Mouse (Mus musculus) hindbrain, postnatal 0 days (tissue): ENCODE measurements around the gene Dnmt3a. TPM values are rescaled to one million over a fixed set of nuclear protein-coding genes. Genes with fewer than 3 reads are reported as not detected.
"Not testable (repeated sequence)": the region's sequence is repeated elsewhere in the genome, so short reads cannot be mapped to it uniquely, and the experiment has no call there.

ENCODE experiments used
- ATAC-seq: fragments of 200-750 bp; cut with Nextera tagmentation; 2 replicates; pipeline ENCODE4 v1.8.0; 2017; ENCODE audit warnings: mild to moderate bottlenecking, moderate TSS enrichment, moderate library complexity
- DNase-seq: peaks from one replicate; pipeline ENCODE4 v3.0.0-alpha.2; 2015; ENCODE audit warnings: low spot score
- H3K27ac ChIP-seq: fragments of 300-500 bp; sonication (generic); 2 replicates; pipeline ENCODE4 v1.5.1; 2014; ENCODE audit warnings: mild to moderate bottlenecking
- H3K27me3 ChIP-seq: fragments of 300-500 bp; sonication (generic); 2 replicates; pipeline ENCODE4 v1.6.1; 2014; ENCODE audit warnings: low read length, mixed read lengths; ENCODE audit not compliant: insufficient read depth
- H3K36me3 ChIP-seq: fragments of 300-500 bp; sonication (generic); 2 replicates; pipeline ENCODE4 v1.6.1; 2014; ENCODE audit warnings: low read length, mixed read lengths; ENCODE audit not compliant: insufficient read depth
- H3K4me1 ChIP-seq: fragments of 300-500 bp; sonication (generic); 2 replicates; pipeline ENCODE4 v1.6.1; 2014; ENCODE audit warnings: antibody characterized with exemption, low read length, mixed read lengths; ENCODE audit not compliant: insufficient read depth
- H3K4me2 ChIP-seq: fragments of 300-500 bp; sonication (generic); 2 replicates; pipeline ENCODE4 v1.6.1; 2014; ENCODE audit warnings: low read depth, mild to moderate bottlenecking, low read length, moderate library complexity, mixed read lengths
- H3K4me3 ChIP-seq: fragments of 300-500 bp; sonication (generic); 2 replicates; pipeline ENCODE4 v1.5.1; 2014; ENCODE audit warnings: low read length
- H3K9ac ChIP-seq: fragments of 300-500 bp; sonication (generic); replicated peaks from 2 replicates; pipeline ENCODE4 v1.6.1; 2014; ENCODE audit warnings: mild to moderate bottlenecking, low read length, moderate library complexity, mixed read lengths
- H3K9me3 ChIP-seq: fragments of 300-500 bp; sonication (generic); 2 replicates; pipeline ENCODE4 v1.6.1; 2016; ENCODE audit warnings: low read length, mixed read lengths
- CTCF ChIP-seq: IDR thresholded peaks from 2 replicates; pipeline ENCODE4 v1.5.1; 2016; ENCODE audit warnings: antibody characterized with exemption, control low read depth, low read depth
- WGBS: fragments of 180-500 bp; shearing (Covaris S2); extraction: QIAGEN DNeasy Blood & Tissue Kit; methylation state at CpG from one replicate; pipeline ENCODE4 v1.1.7; 2014; 5-methylcytosine and 5-hydroxymethylcytosine counted together
- polyA plus RNA-seq: library from polyadenylated mRNA; unstranded; fragments of >200 nt; fragmentation: Nextera tagmentation; extraction: Ambion mirVana; gene quantifications from 2 replicates; pipeline ENCODE4 v1.2.1, GENCODE M21; 2015
- total RNA-seq: library from RNA; depleted of rRNA; stranded (reverse); fragments of >200 nt; gene quantifications from 2 replicates; pipeline ENCODE4 v1.2.3, GENCODE M21; 2014

Gene Dnmt3a
- total and polyA plus RNA-seq, 2 experiments from 2014 or later, result 81.8 to 134 TPM

- DNase-seq (no peak), ATAC-seq (no peak)
- Histone ChIP-seq H3K27ac (no peak overlapping the region), H3K36me3 (no peaks in the 10 kb centered on the region), H3K4me2 (no peak overlapping the region), H3K9me3 (no peaks in the 10 kb centered on the region), H3K27me3 (no peaks in the 10 kb centered on the region), H3K9ac (no peak overlapping the region), H3K4me1 (no peaks in the 10 kb centered on the region), H3K4me3 (no peak overlapping the region)
- 83% methylated on average over 3 of the region's 3 CpGs for WGBS
- no peak for TF ChIP-seq CTCF
Observed at GRCm38 (mm10) chr12:3915852-3916251, 110.0 kb downstream of the Dnmt3a start.

GRCm38 (mm10) chr12:3917668-3918341, 112.0 kb downstream of the Dnmt3a start:
- no peaks in the 10 kb centered on the region for H3K27me3 ChIP-seq
- no peaks in the 10 kb centered on the region for H3K4me1 ChIP-seq
- ATAC-seq, result peak; percentile 58
- TF ChIP-seq CTCF, result no peak
- H3K27ac ChIP-seq, result no peak overlapping the region
- no peaks in the 10 kb centered on the region for H3K36me3 ChIP-seq
- 18% methylated on average over 14 of the region's 14 CpGs for WGBS
- no peak overlapping the region for H3K9ac ChIP-seq
- no peak overlapping the region for H3K4me2 ChIP-seq
- H3K9me3 ChIP-seq, result no peaks in the 10 kb centered on the region
- H3K4me3 ChIP-seq, result no peak overlapping the region
- no peak for DNase-seq

- Histone ChIP-seq H3K27ac (no peak overlapping the region), H3K4me2 (no peak overlapping the region), H3K36me3 (no peaks in the 10 kb centered on the region), H3K27me3 (no peaks in the 10 kb centered on the region), H3K4me3 (no peak overlapping the region), H3K9ac (no peak overlapping the region), H3K4me1 (no peaks in the 10 kb centered on the region), H3K9me3 (no peaks in the 10 kb centered on the region)
- no peak for DNase-seq
- no peak for TF ChIP-seq CTCF
- no peak for ATAC-seq
- 57% methylated on average over 3 of the region's 3 CpGs for WGBS
Observed at GRCm38 (mm10) chr12:3918577-3918976, 112.8 kb downstream of the Dnmt3a start.

- Histone ChIP-seq H3K27me3 (no peaks in the 10 kb centered on the region), H3K4me2 (no peak overlapping the region), H3K9ac (no peak overlapping the region), H3K4me3 (no peak overlapping the region), H3K36me3 (no peaks in the 10 kb centered on the region), H3K9me3 (no peaks in the 10 kb centered on the region), H3K4me1 (no peaks in the 10 kb centered on the region), H3K27ac (no peak overlapping the region)
- ATAC-seq (no peak), DNase-seq (no peak)
- no peak for TF ChIP-seq CTCF
- 88% methylated on average over 3 of the region's 3 CpGs for WGBS
Observed at GRCm38 (mm10) chr12:3919423-3919822, 113.6 kb downstream of the Dnmt3a start.

GRCm38 (mm10) chr12:3926127-3926526, 120.3 kb downstream of the Dnmt3a start:
- Histone ChIP-seq H3K27ac (no peak overlapping the region), H3K9ac (no peak overlapping the region), H3K4me2 (no peak overlapping the region), H3K4me1 (no peaks in the 10 kb centered on the region), H3K36me3 (no peaks in the 10 kb centered on the region), H3K27me3 (no peaks in the 10 kb centered on the region), H3K9me3 (no peaks in the 10 kb centered on the region), H3K4me3 (no peak overlapping the region)
- ATAC-seq (peak; percentile 54; the same call in 1 of the 2 replicates), DNase-seq (peak; percentile 81)
- TF ChIP-seq CTCF, result peak; percentile 83
- 0% methylated on average over 1 of the region's 1 CpGs for WGBS

- peak; percentile 58; the same call in 1 of the 2 replicates for ATAC-seq
- peak; percentile 69 for TF ChIP-seq CTCF
- Histone ChIP-seq H3K36me3 (no peaks in the 10 kb centered on the region), H3K27ac (no peak overlapping the region), H3K4me1 (no peaks in the 10 kb centered on the region), H3K4me3 (no peak overlapping the region), H3K9me3 (no peaks in the 10 kb centered on the region), H3K4me2 (no peak overlapping the region), H3K9ac (no peak overlapping the region), H3K27me3 (no peaks in the 10 kb centered on the region)
- 63% methylated on average over 3 of the region's 3 CpGs for WGBS
- peak; percentile 44 for DNase-seq
Observed at GRCm38 (mm10) chr12:3928841-3929240, 123.0 kb downstream of the Dnmt3a start.

GRCm38 (mm10) chr12:3930090-3930865, 124.5 kb downstream of the Dnmt3a start:
- not testable (repeated sequence) for ATAC-seq, H3K4me3 ChIP-seq, H3K27me3 ChIP-seq, H3K9me3 ChIP-seq, DNase-seq, H3K9ac ChIP-seq, H3K4me1 ChIP-seq, H3K36me3 ChIP-seq, H3K27ac ChIP-seq, H3K4me2 ChIP-seq
- 86% methylated on average over 32 of the region's 47 CpGs for WGBS
